Mouse (Mus musculus) embryonic facial prominence, embryonic 15.5 days (tissue): ENCODE data around the gene Tubb2b. TPM values are rescaled to one million over a fixed set of nuclear protein-coding genes. Genes with fewer than 3 reads are reported as not detected.
"Not testable (repeated sequence)": the region's sequence is repeated elsewhere in the genome, so short reads cannot be mapped to it uniquely, and the experiment has no call there.

Source experiments
- ATAC-seq: fragments of 200-750 bp; cut with Nextera tagmentation; 2 replicates; pipeline ENCODE4 v1.8.0; 2017; ENCODE audit warnings: low read depth, moderate TSS enrichment; ENCODE audit not compliant: insufficient number of reproducible peaks, low FRiP score, low TSS enrichment
- H3K27ac ChIP-seq: fragments of 300-500 bp; sonication (generic); replicated peaks from 2 replicates; pipeline ENCODE4 v1.5.1; 2015; ENCODE audit warnings: mild to moderate bottlenecking, inconsistent platforms
- H3K27me3 ChIP-seq: fragments of 300-500 bp; sonication (generic); 2 replicates; pipeline ENCODE4 v1.6.1; 2015; ENCODE audit warnings: inconsistent platforms
- H3K36me3 ChIP-seq: fragments of 300-500 bp; sonication (generic); 2 replicates; pipeline ENCODE4 v1.6.1; 2015; ENCODE audit warnings: mild to moderate bottlenecking, inconsistent platforms
- H3K4me1 ChIP-seq: fragments of 300-500 bp; sonication (generic); 2 replicates; pipeline ENCODE4 v1.6.1; 2015; ENCODE audit warnings: inconsistent platforms
- H3K4me2 ChIP-seq: fragments of 300-500 bp; sonication (generic); replicated peaks from 2 replicates; pipeline ENCODE4 v1.6.1; 2015; ENCODE audit warnings: mild to moderate bottlenecking, inconsistent platforms
- H3K4me3 ChIP-seq: fragments of 300-500 bp; sonication (generic); replicated peaks from 2 replicates; pipeline ENCODE4 v1.5.1; 2015; ENCODE audit warnings: mild to moderate bottlenecking, inconsistent platforms
- H3K9ac ChIP-seq: fragments of 300-500 bp; sonication (generic); 2 replicates; pipeline ENCODE4 v1.6.1; 2015; ENCODE audit warnings: inconsistent platforms
- H3K9me3 ChIP-seq: fragments of 300-500 bp; sonication (generic); replicated peaks from 2 replicates; pipeline ENCODE4 v1.6.1; 2016; ENCODE audit warnings: inconsistent platforms
- WGBS: fragments of 180-500 bp; shearing (Covaris S2); methylation state at CpG from one replicate; pipeline ENCODE4 v1.1.7; 2015; 5-methylcytosine and 5-hydroxymethylcytosine counted together
- polyA plus RNA-seq: library from polyadenylated mRNA; unstranded; fragments of >200 nt; fragmentation: Nextera tagmentation; extraction: Ambion mirVana; gene quantifications from 2 replicates; pipeline ENCODE4 v1.2.1, GENCODE M21; 2015

Tubb2b gene
- polyA plus RNA-seq, 1 experiment from 2014 or later: 55.4 TPM

DNA sequence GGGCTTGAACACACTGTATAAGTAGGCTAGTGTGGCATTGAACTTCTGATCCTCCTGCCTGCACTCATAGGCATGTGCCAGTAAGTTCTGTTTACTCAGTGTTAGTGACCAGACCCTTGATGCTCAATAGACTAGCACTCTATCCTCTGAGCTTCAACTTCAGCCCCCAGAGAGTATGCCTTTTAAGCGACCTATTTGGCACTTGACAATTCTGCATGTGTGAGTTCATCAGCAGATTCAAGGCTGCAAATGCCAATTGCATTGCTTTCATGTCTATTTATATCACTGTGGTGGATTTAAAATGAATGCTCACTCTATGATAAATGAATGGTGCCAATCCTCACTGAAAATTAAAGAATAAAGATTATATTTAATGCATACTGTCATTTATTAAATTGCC lies 24.9 kb downstream of the Tubb2b start:
- no peaks in the 10 kb centered on the region for H3K4me1 ChIP-seq
- no peaks in the 10 kb centered on the region for H3K36me3 ChIP-seq
- H3K27me3 ChIP-seq: no peaks in the 10 kb centered on the region
- H3K27ac ChIP-seq: no peak overlapping the region
- H3K9ac ChIP-seq: no peak overlapping the region
- H3K4me3 ChIP-seq: no peak overlapping the region
- ATAC-seq: no peak
- H3K9me3 ChIP-seq: no peaks in the 10 kb centered on the region
- WGBS: 69% methylated on average over 1 of the region's 1 CpGs
- H3K4me2 ChIP-seq: no peak overlapping the region

DNA sequence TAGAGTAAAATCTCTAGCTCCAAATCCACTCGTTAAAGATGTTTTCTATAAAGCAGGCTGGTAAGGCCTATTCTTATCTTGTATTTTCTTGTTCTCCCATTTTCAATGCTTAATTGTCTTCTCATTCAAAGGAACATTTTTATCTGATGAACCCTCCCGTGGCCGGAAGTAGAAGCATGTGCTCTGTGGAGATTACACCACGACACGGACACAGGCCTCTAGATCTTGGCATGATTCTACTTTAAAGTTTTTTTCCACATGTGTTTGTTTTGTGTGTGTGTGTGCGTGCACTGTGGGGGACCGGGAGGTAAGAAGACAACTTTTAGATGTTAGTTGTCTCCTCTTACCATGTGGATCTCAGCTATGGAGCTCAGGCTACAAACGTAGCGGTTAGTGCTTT lies 28.4 kb downstream of the Tubb2b start:
- Histone ChIP-seq H3K27me3 (no peaks in the 10 kb centered on the region), H3K4me3 (no peak overlapping the region), H3K9ac (no peak overlapping the region), H3K27ac (no peak overlapping the region), H3K36me3 (no peaks in the 10 kb centered on the region), H3K4me2 (no peak overlapping the region), H3K9me3 (no peaks in the 10 kb centered on the region), H3K4me1 (no peaks in the 10 kb centered on the region)
- whole genome bisulfite sequencing: 78% methylated on average over 9 of the region's 9 CpGs
- ATAC-seq: no peak

DNA sequence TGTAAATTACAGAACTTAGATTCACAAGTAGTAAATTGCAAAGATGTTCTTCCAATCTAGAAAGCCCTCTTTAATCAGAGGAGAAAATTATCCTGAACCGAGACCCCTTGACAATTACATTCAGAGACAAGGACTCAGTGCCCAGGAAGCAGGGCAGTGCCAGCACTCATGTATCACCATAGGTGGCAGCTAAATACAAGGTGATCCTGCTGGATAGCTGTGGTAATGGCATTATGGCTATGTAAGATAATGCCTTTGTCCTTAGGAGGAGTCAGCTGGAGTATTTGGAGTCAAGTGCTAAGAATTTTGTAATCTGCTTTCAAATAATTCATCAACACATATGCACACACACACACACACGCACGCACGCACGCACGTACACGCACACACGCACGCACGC lies 29.0 kb downstream of the Tubb2b start:
- Histone ChIP-seq H3K4me3 (no peak overlapping the region), H3K9ac (no peak overlapping the region), H3K9me3 (no peaks in the 10 kb centered on the region), H3K4me1 (no peaks in the 10 kb centered on the region), H3K27me3 (no peaks in the 10 kb centered on the region), H3K4me2 (no peak overlapping the region), H3K36me3 (no peaks in the 10 kb centered on the region), H3K27ac (no peak overlapping the region)
- WGBS: 94% methylated on average over 10 of the region's 10 CpGs
- no peak for ATAC-seq

DNA sequence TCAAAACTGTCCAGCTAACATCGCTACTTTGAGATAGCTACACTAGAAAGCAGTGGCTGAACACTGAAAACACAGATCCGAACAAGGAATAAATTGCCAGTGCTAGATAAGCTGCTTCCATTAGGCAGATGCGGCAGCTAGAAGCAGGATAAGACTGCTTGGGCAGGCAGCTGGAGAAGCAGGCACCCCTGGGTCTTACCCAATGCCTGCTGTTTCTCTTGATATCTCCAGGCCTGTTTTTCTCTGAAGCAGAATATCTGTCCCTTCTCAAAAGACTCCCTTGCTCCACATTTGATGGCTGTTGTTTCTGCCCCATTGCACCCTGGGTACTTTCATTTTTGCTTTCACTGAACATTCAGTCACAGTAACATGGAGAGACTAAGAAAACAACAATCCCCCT lies 29.5 kb downstream of the Tubb2b start:
- ATAC-seq: no peak
- Histone ChIP-seq H3K9me3 (no peaks in the 10 kb centered on the region), H3K36me3 (no peaks in the 10 kb centered on the region), H3K4me3 (no peak overlapping the region), H3K27me3 (no peaks in the 10 kb centered on the region), H3K27ac (no peak overlapping the region), H3K4me2 (no peak overlapping the region), H3K4me1 (no peaks in the 10 kb centered on the region; the same call in 1 of the 2 replicates), H3K9ac (no peak overlapping the region)
- WGBS: 85% methylated on average over 3 of the region's 3 CpGs

DNA sequence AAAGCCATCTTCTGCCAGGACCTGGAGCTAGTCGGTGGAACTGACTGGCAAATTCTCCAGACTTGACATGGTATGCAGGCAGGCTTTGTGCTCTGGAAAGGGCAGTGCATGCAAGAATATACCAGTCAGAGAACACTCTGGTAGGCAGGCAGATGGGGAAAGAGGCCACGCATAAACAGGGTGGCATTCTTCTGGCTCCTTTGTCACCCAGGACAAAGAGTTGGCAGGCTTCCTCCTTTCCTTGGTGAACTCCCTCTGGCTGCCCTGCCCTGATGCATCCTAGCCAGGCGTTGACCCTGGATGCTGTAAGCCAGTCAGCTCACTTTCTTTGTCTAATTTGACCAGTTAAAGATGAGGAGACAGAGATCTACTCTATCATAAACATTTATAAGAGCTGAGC lies 33.2 kb downstream of the Tubb2b start:
- no peaks in the 10 kb centered on the region for H3K9me3 ChIP-seq
- H3K4me3 ChIP-seq: no peak overlapping the region
- H3K27me3 ChIP-seq: no peaks in the 10 kb centered on the region
- H3K27ac ChIP-seq: no peak overlapping the region
- ATAC-seq: no peak
- no peaks in the 10 kb centered on the region for H3K36me3 ChIP-seq
- H3K4me1 ChIP-seq: no peaks in the 10 kb centered on the region; the same call in 1 of the 2 replicates
- no peak overlapping the region for H3K9ac ChIP-seq
- 75% methylated on average over 3 of the region's 3 CpGs for WGBS
- no peak overlapping the region for H3K4me2 ChIP-seq

DNA sequence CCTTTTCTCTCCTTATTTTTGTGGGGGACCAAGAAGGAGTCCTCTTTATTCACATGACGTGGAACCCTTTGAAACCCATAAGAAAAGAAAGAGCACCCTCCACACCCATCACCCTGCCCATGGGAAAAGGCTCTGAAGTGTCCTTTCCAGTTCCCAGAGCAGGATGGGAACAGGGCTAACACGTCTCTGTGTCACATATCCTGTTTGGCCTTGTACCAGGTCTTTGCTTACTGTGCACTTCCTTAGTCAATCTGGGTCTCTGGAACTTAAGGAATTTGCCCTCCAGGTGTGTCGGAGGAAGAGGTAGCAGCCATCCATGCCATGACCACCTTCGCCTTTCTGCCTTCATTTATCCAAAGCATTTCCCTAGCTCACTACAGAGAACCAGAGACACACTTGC lies 33.8 kb downstream of the Tubb2b start:
- H3K27me3 ChIP-seq: no peaks in the 10 kb centered on the region
- H3K9me3 ChIP-seq: no peaks in the 10 kb centered on the region
- H3K27ac ChIP-seq: 0 out of 2 replicates have a peak overlapping the region, but pooled peaks have one; percentile 28
- 42% methylated on average over 4 of the region's 4 CpGs for WGBS
- no peak overlapping the region for H3K4me3 ChIP-seq
- no peaks in the 10 kb centered on the region; the same call in 1 of the 2 replicates for H3K4me1 ChIP-seq
- no peaks in the 10 kb centered on the region for H3K36me3 ChIP-seq
- no peak overlapping the region for H3K4me2 ChIP-seq
- ATAC-seq: no peak
- no peak overlapping the region for H3K9ac ChIP-seq

DNA sequence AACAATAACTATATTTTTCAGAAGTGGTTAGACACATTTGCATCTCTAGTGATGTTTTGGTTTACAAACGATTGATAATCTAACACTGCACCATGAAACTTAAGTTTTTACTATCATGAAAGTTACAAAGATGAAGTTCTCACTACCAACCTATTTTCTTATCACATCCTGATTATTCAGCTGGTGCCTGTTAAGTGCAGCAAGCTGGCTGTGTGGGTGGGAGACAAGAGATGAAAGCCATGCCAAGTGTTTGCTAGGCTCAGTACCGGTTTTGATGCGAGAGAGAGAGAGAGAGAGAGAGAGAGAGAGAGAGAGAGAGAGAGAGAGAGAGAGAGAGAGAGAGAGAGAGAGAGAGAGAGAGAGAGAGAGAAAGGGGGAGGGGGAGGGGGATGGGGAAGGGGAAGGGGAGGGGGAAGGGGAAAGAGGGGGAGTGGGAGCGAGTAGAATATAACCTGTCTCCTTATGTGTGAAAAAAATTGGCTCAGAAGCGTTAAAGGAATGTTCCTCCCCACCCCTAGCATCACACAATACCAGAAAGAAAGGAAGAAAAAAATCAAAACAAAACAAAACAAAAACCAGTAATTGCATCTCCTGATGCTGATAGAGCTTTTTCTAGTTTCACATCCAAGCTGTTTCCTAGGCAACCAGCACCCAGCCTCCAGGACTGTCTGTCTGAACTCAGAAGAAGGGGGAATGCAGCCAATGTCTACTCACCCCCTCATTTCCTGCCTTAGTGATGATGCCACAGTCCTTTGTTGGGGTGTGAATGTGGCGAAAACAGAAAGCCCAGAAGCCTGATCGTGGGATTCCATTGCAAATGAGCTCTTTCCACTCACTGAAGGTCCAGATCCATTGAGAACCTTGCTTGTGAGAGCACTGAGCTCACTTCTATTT lies 34.5 kb downstream of the Tubb2b start:
- H3K27ac ChIP-seq: 0 out of 2 replicates have a peak overlapping the region, but pooled peaks have one; percentile 28
- no peak overlapping the region for H3K4me2 ChIP-seq
- no peaks in the 10 kb centered on the region for H3K27me3 ChIP-seq
- no peak overlapping the region for H3K4me3 ChIP-seq
- WGBS: 39% methylated on average over 7 of the region's 7 CpGs
- H3K36me3 ChIP-seq: no peaks in the 10 kb centered on the region
- no peak overlapping the region for H3K9ac ChIP-seq
- ATAC-seq: no peak
- no peaks in the 10 kb centered on the region; the same call in 1 of the 2 replicates for H3K4me1 ChIP-seq
- H3K9me3 ChIP-seq: no peaks in the 10 kb centered on the region

DNA sequence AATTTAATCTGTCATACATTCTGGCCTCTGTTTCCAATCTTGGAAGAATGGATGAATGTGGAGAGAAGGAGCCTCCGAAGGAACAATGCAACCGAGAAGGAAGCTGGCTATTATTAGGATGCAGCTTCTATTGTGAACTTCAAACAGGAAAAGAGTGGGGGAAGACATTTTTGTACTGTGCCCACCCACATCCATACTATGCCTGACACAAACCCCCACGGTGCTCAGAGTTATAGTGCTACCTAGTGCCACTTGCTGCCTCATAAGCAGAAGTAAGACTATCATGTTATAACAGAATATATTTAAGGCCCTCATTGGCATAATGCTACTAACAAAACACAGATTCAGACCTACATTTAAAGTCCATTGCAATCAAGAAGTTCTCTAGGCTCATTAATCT lies 40.9 kb downstream of the Tubb2b start:
- Histone ChIP-seq H3K4me3 (no peak overlapping the region), H3K9me3 (no peaks in the 10 kb centered on the region), H3K4me1 (peaks cover 16% of the 10 kb centered on the region), H3K36me3 (no peaks in the 10 kb centered on the region), H3K4me2 (no peak overlapping the region), H3K27ac (0 out of 2 replicates have a peak overlapping the region, but pooled peaks have one; percentile 19), H3K27me3 (no peaks in the 10 kb centered on the region), H3K9ac (no peak overlapping the region)
- ATAC-seq: no peak
- 34% methylated on average over 3 of the region's 3 CpGs for WGBS

DNA sequence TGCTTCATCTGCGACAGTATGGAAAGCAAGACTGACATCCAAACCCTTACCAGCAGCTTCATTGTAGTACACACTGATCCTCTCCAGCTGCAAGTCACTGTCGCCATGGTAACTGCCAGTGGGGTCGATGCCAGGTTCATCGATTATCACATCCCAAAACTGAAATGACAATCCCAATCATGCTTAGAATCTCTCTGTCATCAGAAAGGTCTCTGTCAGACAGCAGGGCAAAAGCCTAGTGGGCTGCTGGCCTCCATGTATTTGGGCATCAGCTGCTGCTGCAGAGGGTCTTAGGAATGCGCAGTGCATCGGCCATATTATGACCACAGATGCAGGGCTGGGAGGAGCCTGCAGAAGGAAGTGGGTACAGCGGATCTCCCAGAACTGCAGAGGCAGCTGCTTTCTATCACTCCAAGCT lies 41.4 kb downstream of the Tubb2b start:
- Histone ChIP-seq H3K4me3 (no peak overlapping the region; the same call in 1 of the 2 replicates), H3K9ac (no peak overlapping the region), H3K27ac (peak overlapping the region; percentile 19; the same call in 1 of the 2 replicates), H3K36me3 (no peaks in the 10 kb centered on the region), H3K4me1 (peaks cover 16% of the 10 kb centered on the region), H3K27me3 (no peaks in the 10 kb centered on the region), H3K4me2 (no peak overlapping the region; the same call in 1 of the 2 replicates), H3K9me3 (no peaks in the 10 kb centered on the region)
- ATAC-seq: no peak
- 40% methylated on average over 7 of the region's 7 CpGs for WGBS

DNA sequence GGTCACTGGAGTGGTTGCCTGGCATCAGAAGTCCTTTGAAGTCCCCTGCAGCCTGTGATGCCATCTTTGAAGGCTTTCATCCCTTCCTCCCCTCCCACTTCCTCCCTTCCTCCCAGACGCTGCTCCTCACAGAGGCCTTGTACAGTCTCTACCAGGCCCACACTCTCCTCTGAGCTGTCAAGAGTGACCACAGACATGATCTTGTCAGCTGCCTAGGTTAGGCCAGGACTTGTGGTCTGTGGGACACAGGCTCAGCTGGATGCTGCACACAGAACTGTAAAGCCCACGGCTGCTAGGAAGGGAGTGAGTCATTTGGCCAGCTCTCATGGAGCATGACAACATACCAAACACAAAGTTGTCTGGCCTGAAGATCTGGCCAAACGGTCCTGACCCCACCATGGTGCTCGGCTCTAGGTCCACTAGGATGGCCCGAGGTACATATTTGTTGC lies 42.0 kb downstream of the Tubb2b start:
- Histone ChIP-seq H3K4me1 (peaks cover 16% of the 10 kb centered on the region), H3K27ac (0 out of 2 replicates have a peak overlapping the region, but pooled peaks have one; percentile 19)
- not testable (repeated sequence) for H3K36me3 ChIP-seq, H3K9me3 ChIP-seq, H3K4me3 ChIP-seq, ATAC-seq, H3K9ac ChIP-seq, H3K27me3 ChIP-seq, H3K4me2 ChIP-seq
- WGBS: 55% methylated on average over 5 of the region's 5 CpGs

DNA sequence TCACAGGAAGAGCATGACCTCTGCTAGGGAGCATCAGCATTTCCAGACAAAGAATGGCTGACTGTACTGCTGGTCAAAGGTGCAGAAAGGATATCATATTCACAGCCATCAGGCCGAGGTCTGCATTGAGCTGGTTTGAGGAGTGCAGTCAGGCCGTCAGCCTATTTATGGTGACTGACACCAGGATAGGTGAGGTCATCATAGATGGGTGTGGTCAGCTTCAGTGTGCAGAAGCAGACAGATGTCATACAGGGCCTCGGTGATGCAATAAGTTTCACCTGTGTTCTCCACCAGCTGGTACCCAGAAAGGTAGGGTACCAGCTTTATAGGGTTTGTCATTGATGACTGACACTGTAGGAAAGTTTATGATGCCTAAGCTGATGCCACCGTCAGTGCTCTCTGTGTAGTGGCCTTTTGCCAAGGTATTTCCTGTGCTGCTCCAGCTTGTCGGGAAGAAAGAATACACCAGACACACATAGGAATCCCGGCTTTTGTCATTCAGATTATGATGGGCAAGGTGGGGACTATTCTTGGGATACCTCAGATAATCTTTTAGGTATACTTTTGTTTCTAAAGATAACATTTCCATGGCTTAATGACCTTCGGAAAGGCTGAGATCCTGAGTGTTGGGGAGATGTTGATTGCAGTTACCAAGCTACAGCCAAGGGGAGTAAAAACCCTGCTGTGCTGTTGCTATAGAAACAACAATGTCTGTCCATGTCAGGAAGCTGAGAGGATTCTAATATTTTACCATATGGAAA lies 43.0 kb downstream of the Tubb2b start:
- Histone ChIP-seq H3K27ac (no peak overlapping the region), H3K4me1 (peaks cover 16% of the 10 kb centered on the region), H3K4me3 (no peak overlapping the region), H3K9ac (no peak overlapping the region), H3K9me3 (no peaks in the 10 kb centered on the region), H3K36me3 (no peaks in the 10 kb centered on the region), H3K4me2 (no peak overlapping the region), H3K27me3 (no peaks in the 10 kb centered on the region)
- ATAC-seq: no peak
- WGBS: 50% methylated on average over 7 of the region's 7 CpGs
